Mouse (Mus musculus) limb, embryonic 11.5 days (tissue): ENCODE measurements at regions not wholly inside any gene's neighbourhood (a gene's known extent, or its start where the extent isn't known, plus 50 kb on each side); places are given as distances from the start of the nearest gene placed in this dataset.

Source experiments
- ATAC-seq: fragments of 200-750 bp; cut with Nextera tagmentation; 2 replicates; pipeline ENCODE4 v1.8.0; 2017; ENCODE audit warnings: low read depth; ENCODE audit not compliant: insufficient number of reproducible peaks, low FRiP score, low TSS enrichment
- DNase-seq: peaks from one replicate; pipeline ENCODE4 v3.0.0-alpha.2; 2015; ENCODE audit warnings: low spot score
- H3K27ac ChIP-seq: fragments of 300-500 bp; sonication (generic); replicated peaks from 2 replicates; pipeline ENCODE4 v1.5.1; 2014; ENCODE audit warnings: low read depth, mild to moderate bottlenecking, low read length
- H3K27me3 ChIP-seq: fragments of 300-500 bp; sonication (generic); 2 replicates; pipeline ENCODE4 v1.6.1; 2014; ENCODE audit warnings: mild to moderate bottlenecking, low read length, mixed read lengths; ENCODE audit not compliant: control insufficient read depth, insufficient read depth
- H3K36me3 ChIP-seq: fragments of 300-500 bp; sonication (generic); 2 replicates; pipeline ENCODE4 v1.6.1; 2014; ENCODE audit warnings: mild to moderate bottlenecking, low read length, moderate library complexity, mixed read lengths; ENCODE audit not compliant: control insufficient read depth, insufficient read depth
- H3K4me1 ChIP-seq: fragments of 300-500 bp; sonication (generic); 2 replicates; pipeline ENCODE4 v1.6.1; 2014; ENCODE audit warnings: low read length, mixed read lengths; ENCODE audit not compliant: control insufficient read depth, insufficient read depth
- H3K4me2 ChIP-seq: fragments of 300-500 bp; sonication (generic); 2 replicates; pipeline ENCODE4 v1.6.1; 2014; ENCODE audit warnings: low read depth, mild to moderate bottlenecking, moderate library complexity; ENCODE audit not compliant: severe bottlenecking
- H3K4me3 ChIP-seq: fragments of 300-500 bp; sonication (generic); 2 replicates; pipeline ENCODE4 v1.5.1; 2014; ENCODE audit warnings: low read depth, low read length
- H3K9ac ChIP-seq: fragments of 300-500 bp; sonication (generic); 2 replicates; pipeline ENCODE4 v1.6.1; 2014; ENCODE audit warnings: mild to moderate bottlenecking, low read length
- H3K9me3 ChIP-seq: fragments of 300-500 bp; sonication (generic); 2 replicates; pipeline ENCODE4 v1.6.1; 2016; ENCODE audit warnings: low read length; ENCODE audit not compliant: control insufficient read depth
- WGBS: fragments of 180-500 bp; shearing (Covaris S2); extraction: QIAGEN DNeasy Blood & Tissue Kit; methylation state at CpG from one replicate; pipeline ENCODE4 v1.1.7; 2014; 5-methylcytosine and 5-hydroxymethylcytosine counted together

GRCm38 (mm10) chr1:7778657-7779056, 2971.0 kb downstream of the Gm37988 start:
- Histone ChIP-seq H3K27me3 (no peaks in the 10 kb centered on the region), H3K27ac (no peak overlapping the region), H3K4me2 (no peak overlapping the region), H3K36me3 (no peaks in the 10 kb centered on the region), H3K4me3 (no peak overlapping the region), H3K9me3 (no peaks in the 10 kb centered on the region), H3K9ac (no peak overlapping the region), H3K4me1 (peaks cover 2% of the 10 kb centered on the region; the same call in 1 of the 2 replicates)
- 57% methylated on average over 2 of the region's 2 CpGs for WGBS
- DNase-seq (peak; percentile 20), ATAC-seq (0 out of 2 replicates have a peak, but pooled peaks have one; percentile 19)

GRCm38 (mm10) chr1:7823969-7824368, 3016.3 kb downstream of the Gm37988 start:
- DNase-seq (no peak), ATAC-seq (no peak)
- 89% methylated on average over 2 of the region's 2 CpGs for WGBS
- Histone ChIP-seq H3K4me2 (no peak overlapping the region), H3K27me3 (no peaks in the 10 kb centered on the region), H3K4me1 (no peaks in the 10 kb centered on the region), H3K27ac (no peak overlapping the region), H3K4me3 (no peak overlapping the region), H3K9ac (no peak overlapping the region), H3K9me3 (no peaks in the 10 kb centered on the region), H3K36me3 (no peaks in the 10 kb centered on the region)
